Mouse (Mus musculus): ENCODE measurements around the gene Zcchc2.

DNA sequence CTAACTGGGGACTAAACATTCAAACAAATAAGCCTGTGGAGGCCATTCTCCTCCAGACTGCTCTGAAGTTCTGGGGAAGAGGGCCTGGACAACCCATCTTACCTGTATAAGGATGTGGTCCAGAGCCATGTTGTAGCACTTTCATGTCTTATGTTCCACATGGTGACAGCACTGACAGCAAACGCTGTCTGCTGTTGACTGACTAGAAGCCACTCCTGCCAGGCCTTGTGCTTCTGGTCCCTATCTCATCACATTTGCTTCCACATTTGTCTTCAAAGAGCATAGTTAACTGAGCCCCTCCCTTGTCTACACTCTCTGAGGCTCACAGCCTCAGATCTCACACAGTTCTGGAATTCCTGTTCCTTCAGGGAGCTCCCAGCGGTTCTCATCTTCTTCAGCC, 34.0 kb downstream of the Zcchc2 start:
- TF ChIP-seq CTCF (IDR thresholded peaks at IDR 0.05; ENCODE audit: borderline replicate concordance, insufficient read depth, low read length) (no peak), POLR2A (IDR thresholded peaks at IDR 0.05; ENCODE audit: low read depth, low read length) (no peak)
